Mouse (Mus musculus) cerebellum, adult 11 months (tissue): ENCODE measurements around the gene Socs2.

Experiments
- DNase-seq: peaks from one replicate; pipeline ENCODE4 v3.0.0; 2022

The Socs2 gene

GRCm38 (mm10) chr10:95416685-95417495 lies at the start of gene Socs2:
Gene Socs2, minus strand, starts transcription at chr10:95417180.
- peak; percentile 60 for DNase-seq

GRCm38 (mm10) chr10:95465485-95465896 lies 48.5 kb upstream of the Socs2 start:
- no peak for DNase-seq

- no peak for DNase-seq
Observed at GRCm38 (mm10) chr10:95464527-95464926, 47.5 kb upstream of the Socs2 start.

GRCm38 (mm10) chr10:95462231-95462630 lies 45.3 kb upstream of the Socs2 start:
- DNase-seq: no peak

GRCm38 (mm10) chr10:95461053-95461553 lies 44.1 kb upstream of the Socs2 start:
- no peak for DNase-seq

- no peak for DNase-seq
Observed at GRCm38 (mm10) chr10:95458050-95458806, 41.2 kb upstream of the Socs2 start.

- no peak for DNase-seq
Observed at GRCm38 (mm10) chr10:95457367-95458049, 40.5 kb upstream of the Socs2 start.

- no peak for DNase-seq
Observed at GRCm38 (mm10) chr10:95456103-95456502, 39.1 kb upstream of the Socs2 start.

- DNase-seq: no peak
Observed at GRCm38 (mm10) chr10:95453282-95453681, 36.3 kb upstream of the Socs2 start.

GRCm38 (mm10) chr10:95449033-95449432 lies 32.1 kb upstream of the Socs2 start:
- DNase-seq: no peak

- DNase-seq: no peak
Observed at GRCm38 (mm10) chr10:95447954-95448353, 31.0 kb upstream of the Socs2 start.

GRCm38 (mm10) chr10:95445104-95446056 lies 28.4 kb upstream of the Socs2 start:
- no peak for DNase-seq

- no peak for DNase-seq
Observed at GRCm38 (mm10) chr10:95442334-95442733, 25.4 kb upstream of the Socs2 start.

GRCm38 (mm10) chr10:95440566-95440965 lies 23.6 kb upstream of the Socs2 start:
- DNase-seq: no peak

GRCm38 (mm10) chr10:95439718-95440339 lies 22.8 kb upstream of the Socs2 start:
- no peak for DNase-seq

- no peak for DNase-seq
Observed at GRCm38 (mm10) chr10:95438941-95439340, 22.0 kb upstream of the Socs2 start.

GRCm38 (mm10) chr10:95430271-95430670 lies 13.3 kb upstream of the Socs2 start:
- no peak for DNase-seq

- no peak for DNase-seq
Observed at GRCm38 (mm10) chr10:95429111-95429510, 12.1 kb upstream of the Socs2 start.

- DNase-seq: no peak
Observed at GRCm38 (mm10) chr10:95426207-95427115, 9.5 kb upstream of the Socs2 start.

GRCm38 (mm10) chr10:95422681-95423080 lies 5.7 kb upstream of the Socs2 start:
- DNase-seq: no peak
